Mouse (Mus musculus) cortical plate, adult 2 months (tissue): Measurements from ENCODE around the gene Bicc1.

Experiments
- CTCF ChIP-seq: fragments of 200-500 bp; IDR thresholded peaks from 2 replicates; pipeline ENCODE4 v1.5.1; 2011; ENCODE audit warnings: mild to moderate bottlenecking, control low read depth, low read length; ENCODE audit not compliant: insufficient read depth; ENCODE audit errors: extremely low read depth
- POLR2A ChIP-seq: fragments of 200-500 bp; IDR thresholded peaks from 2 replicates; pipeline ENCODE4 v1.6.1; 2011; ENCODE audit warnings: mild to moderate bottlenecking, low read length, control low read depth; ENCODE audit not compliant: insufficient read depth; ENCODE audit errors: extremely low read depth

DNA sequence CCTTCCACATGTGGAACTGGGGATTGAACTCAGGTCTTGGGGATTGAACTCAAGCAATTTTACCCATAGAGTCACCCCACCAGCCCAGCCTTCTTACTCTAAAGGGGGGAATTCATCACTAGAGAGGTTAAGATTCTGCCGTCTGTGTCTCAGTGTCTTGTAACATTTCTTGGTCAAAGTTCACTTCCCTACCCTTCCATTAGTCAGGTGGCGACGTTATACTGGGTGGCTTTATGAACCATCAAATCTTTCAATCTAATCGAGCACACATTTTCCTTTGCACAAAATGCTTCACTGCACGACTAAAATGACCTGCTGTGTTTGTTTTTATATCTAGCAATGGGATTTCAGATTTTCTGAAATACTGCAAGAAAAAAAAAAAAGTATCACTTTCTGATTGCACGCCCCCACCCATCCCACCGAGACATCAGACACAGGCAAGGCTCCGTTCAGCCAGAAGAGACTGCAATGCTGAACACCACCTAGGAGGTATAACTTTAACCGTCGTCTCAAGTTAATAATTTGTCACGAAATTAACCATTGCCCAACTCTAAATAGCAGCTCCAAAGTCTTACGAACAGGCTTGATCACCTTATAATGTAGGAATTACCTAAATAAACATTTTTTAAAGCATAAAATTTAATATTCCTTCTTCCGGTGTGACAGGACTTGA lies 32.1 kb downstream of the Bicc1 start:
- TF ChIP-seq CTCF (no peak), POLR2A (no peak)
